Mouse (Mus musculus) G1E-ER4 (cell line): ENCODE measurements around the gene Tas1r3. TPM values are rescaled to one million over a fixed set of nuclear protein-coding genes. Genes with fewer than 3 reads are reported as not detected.

Experiments
- GATA1 ChIP-seq: IDR thresholded peaks from one replicate; pipeline ENCODE4 v1.8.0; 2012; ENCODE audit warnings: low read length, inconsistent platforms
- polyA plus RNA-seq: library from polyadenylated mRNA; stranded (reverse); fragments of >175 nt; gene quantifications from 2 replicates; pipeline ENCODE4 v1.2.3, GENCODE M21; 2012

The Tas1r3 gene
- polyA plus RNA-seq, 1 experiment: 0.03 TPM

GRCm38 (mm10) chr4:155853421-155853820, 9.7 kb downstream of the Tas1r3 start:
- TF ChIP-seq GATA1: no peak

DNA sequence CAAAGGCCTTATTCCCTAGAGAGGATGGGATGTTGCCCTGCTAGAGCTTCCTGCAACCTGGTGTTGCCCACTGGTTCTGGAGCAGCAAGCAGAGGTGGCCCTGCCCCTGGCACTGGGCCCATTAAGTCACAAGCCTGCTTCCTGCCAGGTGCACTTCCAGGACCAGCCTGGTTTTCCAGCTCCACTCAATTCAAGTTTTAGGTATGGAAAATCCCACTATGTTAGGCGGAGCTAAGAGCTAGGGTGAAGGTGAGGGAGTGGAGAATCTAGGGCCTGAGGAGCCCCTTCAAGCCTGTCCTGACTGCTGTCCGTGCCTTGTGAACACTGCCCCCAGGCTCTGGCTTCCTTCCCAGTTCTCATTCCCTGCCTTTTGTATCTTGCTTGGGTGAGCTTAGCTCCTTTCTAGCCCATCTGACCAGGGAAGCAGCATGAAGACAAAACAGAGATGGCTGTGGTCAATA, 11.2 kb downstream of the Tas1r3 start:
- no peak for TF ChIP-seq GATA1

- no peak for TF ChIP-seq GATA1
Observed at GRCm38 (mm10) chr4:155851368-155851767, 11.8 kb downstream of the Tas1r3 start.

GRCm38 (mm10) chr4:155849792-155850451, 13.2 kb downstream of the Tas1r3 start:
- TF ChIP-seq GATA1: no peak

DNA sequence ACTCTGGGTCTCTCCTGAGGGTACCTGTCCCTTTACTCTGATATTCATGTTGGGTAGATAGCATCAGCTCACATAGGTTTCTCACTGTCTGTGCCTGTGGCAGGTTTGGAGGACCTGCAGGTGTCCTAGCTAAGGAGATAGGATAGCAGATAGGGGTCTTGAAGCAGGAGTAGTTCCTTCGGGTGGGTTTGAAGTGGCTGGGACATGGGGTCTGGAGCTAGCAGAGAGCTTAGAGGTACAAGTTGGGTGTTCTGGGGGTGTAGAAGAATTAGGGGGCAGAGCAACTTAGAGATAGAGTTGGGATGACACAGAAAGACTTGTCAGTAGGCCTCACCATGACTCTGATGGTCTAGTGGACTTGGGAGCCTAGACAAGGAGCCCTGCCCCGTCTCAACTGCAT, 13.8 kb downstream of the Tas1r3 start:
- no peak for TF ChIP-seq GATA1

DNA sequence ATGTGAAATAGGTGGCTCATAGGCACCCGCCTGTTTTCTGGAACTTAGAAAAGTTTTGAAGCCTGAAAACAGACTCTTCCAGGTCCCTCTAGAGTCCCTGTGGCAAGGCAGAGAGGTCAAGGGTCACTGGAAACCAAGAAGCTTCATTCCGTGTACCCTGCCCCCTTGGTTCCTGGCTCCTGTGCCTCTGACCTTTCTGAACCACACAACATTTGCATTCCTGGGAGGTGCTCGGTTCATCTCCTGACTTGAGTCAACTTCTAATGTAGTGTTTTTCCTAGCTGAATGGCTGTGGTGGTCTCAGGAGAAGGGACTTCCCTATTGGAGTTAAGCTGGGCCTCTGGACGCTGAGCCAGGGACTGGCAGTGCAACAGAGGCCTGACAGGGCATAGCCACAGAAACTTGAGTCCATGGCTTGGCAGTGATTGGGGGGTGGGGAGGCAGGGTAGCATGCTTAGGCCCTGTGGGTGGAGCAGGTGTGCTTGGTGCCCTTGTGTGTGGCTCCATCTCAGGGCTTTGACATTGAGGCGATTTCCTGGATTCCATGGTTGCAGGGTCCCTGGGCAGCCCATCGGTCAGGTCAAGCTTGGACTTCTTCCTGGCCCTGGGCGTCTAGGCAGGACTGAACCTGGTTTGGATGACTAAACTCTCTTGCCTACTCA, 14.6 kb downstream of the Tas1r3 start:
- TF ChIP-seq GATA1: no peak

- no peak for TF ChIP-seq GATA1
Observed at GRCm38 (mm10) chr4:155847591-155848352, 15.4 kb downstream of the Tas1r3 start.

GRCm38 (mm10) chr4:155846871-155847578, 16.1 kb downstream of the Tas1r3 start, which contains the start of gene Dvl1:
Dvl1 (plus strand) TSS chr4:155847402.
- TF ChIP-seq GATA1: no peak

- no peak for TF ChIP-seq GATA1
Observed at GRCm38 (mm10) chr4:155843231-155843630, 19.9 kb downstream of the Tas1r3 start.

GRCm38 (mm10) chr4:155841651-155842270, 21.4 kb downstream of the Tas1r3 start:
- no peak for TF ChIP-seq GATA1

DNA sequence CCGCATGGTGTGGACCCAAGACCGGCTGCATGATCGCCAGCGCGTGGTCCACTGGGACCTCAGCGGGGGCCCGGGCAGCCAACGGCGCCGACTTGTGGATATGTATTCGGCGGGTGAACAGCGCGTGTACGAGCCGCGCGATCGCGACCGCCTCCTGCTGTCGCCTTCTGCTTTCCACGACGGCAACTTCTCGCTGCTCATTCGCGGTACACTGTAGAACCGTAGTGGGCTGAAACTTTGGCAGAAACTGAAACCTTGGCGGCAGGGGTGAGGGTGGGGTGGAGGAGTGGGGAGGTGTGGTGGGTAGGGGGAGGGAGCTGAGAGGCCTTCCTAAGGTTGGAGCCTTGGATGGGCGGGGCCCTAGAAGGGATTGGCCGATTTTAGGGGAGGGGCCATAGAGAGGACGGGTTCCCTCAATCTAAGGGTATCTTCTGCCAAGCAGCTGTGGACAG, 22.1 kb downstream of the Tas1r3 start:
- no peak for TF ChIP-seq GATA1

DNA sequence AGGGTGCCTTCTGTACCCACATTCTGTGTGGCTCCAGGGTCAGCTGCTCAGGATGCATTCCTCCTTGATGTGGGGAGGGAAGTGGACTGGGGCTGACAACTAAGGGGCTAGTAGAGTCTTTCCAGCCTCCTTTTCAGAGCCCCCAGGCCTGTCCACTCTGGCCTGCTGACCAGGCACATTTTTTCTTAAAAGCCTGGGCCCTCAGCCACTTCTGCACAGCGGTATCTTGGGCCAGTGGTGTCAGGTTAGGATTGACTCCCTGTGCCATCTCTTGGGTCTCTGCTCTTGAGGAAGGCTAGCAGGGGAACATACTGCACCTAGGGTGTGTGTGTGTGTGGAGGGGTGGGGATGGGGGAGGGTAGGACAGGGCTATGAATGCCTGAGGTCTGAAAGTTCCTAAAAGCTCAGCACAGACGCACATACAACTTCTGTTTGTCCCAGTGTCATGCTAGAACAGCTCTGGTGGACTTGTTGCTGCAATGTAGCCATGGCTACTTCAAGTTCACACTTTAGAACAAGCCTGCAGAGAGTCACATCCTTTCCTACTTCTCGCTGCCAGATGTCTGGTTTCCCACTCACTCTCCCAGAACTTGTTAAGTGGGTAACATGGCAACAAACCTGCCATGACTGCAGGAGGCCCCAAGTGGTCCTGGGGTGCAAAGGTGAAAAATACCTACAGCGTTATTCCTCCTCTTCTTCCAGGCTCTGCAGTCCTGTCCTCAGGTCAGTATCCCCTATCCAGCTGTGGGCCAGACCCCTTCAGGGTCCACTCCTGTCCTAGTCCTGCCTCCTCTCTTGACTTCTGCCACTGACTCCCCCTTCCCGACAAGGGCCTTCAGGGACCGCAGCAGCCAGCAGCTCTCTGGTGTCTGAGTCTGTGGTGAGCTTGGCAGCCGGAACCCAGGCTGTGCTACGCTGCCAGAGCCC, 22.8 kb downstream of the Tas1r3 start:
- no peak for TF ChIP-seq GATA1

GRCm38 (mm10) chr4:155839483-155839910, 23.7 kb downstream of the Tas1r3 start, which contains the start of gene Mxra8:
Mxra8 (plus strand) TSS chr4:155839680.
- no peak for TF ChIP-seq GATA1
